ENCODE assay signal across 15 mouse cellular contexts in genomic region chr11:97445999-97446511, GRCm38 (mm10). TPM values are rescaled to one million over a fixed set of nuclear protein-coding genes. Genes with fewer than 3 reads are reported as not detected.
DNase-seq lines count a peak whose midpoint lies in the region; ATAC-seq and TF ChIP-seq lines count a peak whose summit lies in the region.
"Had no signal": no experiment of that assay in that cellular context is flagged by ENCODE, and none has a peak within 500 bp of the region (broad histone marks: within the 10 kb centered on the region; RNA-seq: fewer than 3 reads in every experiment).

No protein-coding gene starts in this region.

- peak overlapping the region; percentile 63 for H3K27ac ChIP-seq in hindbrain, embryonic 10.5 days
- no peak overlapping the region for H3K27ac ChIP-seq in hindbrain, postnatal 0 days
- H3K27ac ChIP-seq in bone marrow, adult 2 months (ENCODE audit: control insufficient read depth, insufficient read depth, low read depth, low read length, poor library complexity), result peak overlapping the region; percentile 92
- H3K27ac ChIP-seq in intestine, embryonic 16.5 days (ENCODE audit: low read length), result no peak overlapping the region
- H3K27ac ChIP-seq in kidney, adult 2 months (ENCODE audit: insufficient read depth, low read depth, low read length), result no peak overlapping the region

- no peaks in the 10 kb centered on the region for H3K9me3 ChIP-seq in hindbrain, embryonic 10.5 days
- H3K9me3 ChIP-seq in hindbrain, postnatal 0 days (ENCODE audit: low read length), result no peaks in the 10 kb centered on the region
- H3K9me3 ChIP-seq in intestine, embryonic 16.5 days (ENCODE audit: control insufficient read depth, low read length), result no peaks in the 10 kb centered on the region
- H3K9me3 ChIP-seq: forebrain, embryonic 12.5 days had no signal

- 62% methylated on average over 4 of the region's 4 CpGs for WGBS in hindbrain, embryonic 10.5 days
- 59% methylated on average over 4 of the region's 4 CpGs for WGBS in hindbrain, postnatal 0 days
- WGBS in bone marrow, adult 2 months, result 56% methylated on average over 4 of the region's 4 CpGs
- 50% methylated on average over 4 of the region's 4 CpGs for WGBS in intestine, embryonic 16.5 days
- WGBS in kidney, adult 2 months, result 82% methylated on average over 4 of the region's 4 CpGs

- no peak for ATAC-seq in hindbrain, postnatal 0 days
- ATAC-seq in intestine, embryonic 16.5 days, result peak; percentile 29
- peak; percentile 77 for ATAC-seq in megakaryocyte-erythroid progenitor cell, adult 5-6 weeks (replicated peaks; ENCODE audit: low FRiP score, low TSS enrichment, poor library complexity, severe bottlenecking)

- H3K4me3 ChIP-seq in hindbrain, embryonic 10.5 days, result no peak overlapping the region
- H3K4me3 ChIP-seq in hindbrain, postnatal 0 days (ENCODE audit: low read length), result no peak overlapping the region
- H3K4me3 ChIP-seq in bone marrow, adult 2 months (replicated peaks; ENCODE audit: control insufficient read depth, low read depth, low read length), result peak overlapping the region; percentile 4
- no peak overlapping the region for H3K4me3 ChIP-seq in intestine, embryonic 16.5 days (ENCODE audit: low read length)
- H3K4me3 ChIP-seq in kidney, adult 2 months (ENCODE audit: insufficient read depth, low read depth, low read length), result no peak overlapping the region
- H3K4me3 ChIP-seq: forebrain, embryonic 12.5 days had no signal

- peaks cover 53% of the 10 kb centered on the region for H3K4me1 ChIP-seq in hindbrain, embryonic 10.5 days (replicated peaks)
- peaks cover 18% of the 10 kb centered on the region for H3K4me1 ChIP-seq in hindbrain, postnatal 0 days (ENCODE audit: insufficient read depth, low read length)
- H3K4me1 ChIP-seq in bone marrow, adult 2 months (ENCODE audit: control insufficient read depth, insufficient read depth, low read length), result peaks cover 19% of the 10 kb centered on the region
- H3K4me1 ChIP-seq in intestine, embryonic 16.5 days (ENCODE audit: control insufficient read depth, insufficient read depth, low read length), result peaks cover 40% of the 10 kb centered on the region
- peaks cover 10% of the 10 kb centered on the region for H3K4me1 ChIP-seq in kidney, adult 2 months (ENCODE audit: control insufficient read depth, insufficient read depth, low read length)

- H3K27me3 ChIP-seq in hindbrain, embryonic 10.5 days (ENCODE audit: insufficient read depth, poor library complexity, severe bottlenecking), result peaks cover 34% of the 10 kb centered on the region
- no peaks in the 10 kb centered on the region for H3K27me3 ChIP-seq in hindbrain, postnatal 0 days (ENCODE audit: insufficient read depth, low read length)
- H3K27me3 ChIP-seq in intestine, embryonic 16.5 days (replicated peaks; ENCODE audit: control insufficient read depth, insufficient read depth, low read length), result no peaks in the 10 kb centered on the region
- no peaks in the 10 kb centered on the region for H3K27me3 ChIP-seq in kidney, adult 2 months (replicated peaks; ENCODE audit: control insufficient read depth, insufficient read depth, low read length)

- peak; percentile 23; the same call in 1 of the 2 replicates for TF ChIP-seq POLR2A in bone marrow, adult 2 months (IDR thresholded peaks at IDR 0.05; ENCODE audit: borderline replicate concordance, control insufficient read depth, low read depth, low read length)
- TF ChIP-seq POLR2A in kidney, adult 2 months (IDR thresholded peaks at IDR 0.05; ENCODE audit: low read depth, low read length), result no peak

- H3K9ac ChIP-seq in hindbrain, postnatal 0 days (replicated peaks; ENCODE audit: low read length), result no peak overlapping the region
- no peak overlapping the region for H3K9ac ChIP-seq in intestine, embryonic 16.5 days (ENCODE audit: low read depth, low read length)
- H3K9ac ChIP-seq: forebrain, embryonic 12.5 days had no signal

- H3K4me2 ChIP-seq in hindbrain, postnatal 0 days (ENCODE audit: low read depth, low read length), result no peak overlapping the region
- H3K4me2 ChIP-seq in intestine, embryonic 16.5 days (ENCODE audit: low read depth, low read length), result no peak overlapping the region
- H3K4me2 ChIP-seq: forebrain, embryonic 12.5 days had no signal

- DNase-seq in hindbrain, embryonic 10.5 days (ENCODE audit: low spot score), result no peak
- no peak for DNase-seq in hindbrain, postnatal 0 days (ENCODE audit: low spot score)
- DNase-seq in ovary, adult 18-20 months (ENCODE audit: low spot score), result no peak
- no peak for DNase-seq in kidney, adult 2 months
- DNase-seq: kidney, adult 11 months; lung, adult 2 months had no signal

- peaks cover 35% of the 10 kb centered on the region for H3K36me3 ChIP-seq in hindbrain, embryonic 10.5 days
- peaks cover 27% of the 10 kb centered on the region for H3K36me3 ChIP-seq in hindbrain, postnatal 0 days (ENCODE audit: insufficient read depth, low read length)
- H3K36me3 ChIP-seq in intestine, embryonic 16.5 days (ENCODE audit: control insufficient read depth, insufficient read depth, low read length), result no peaks in the 10 kb centered on the region; the same call in none of the 2 replicates
- no peaks in the 10 kb centered on the region for H3K36me3 ChIP-seq in kidney, adult 2 months (ENCODE audit: control insufficient read depth, insufficient read depth, low read length)
- H3K36me3 ChIP-seq: forebrain, embryonic 12.5 days had no signal

- TF ChIP-seq CTCF in hindbrain, postnatal 0 days (IDR thresholded peaks at IDR 0.05; ENCODE audit: low read depth), result no peak
- TF ChIP-seq CTCF in bone marrow, adult 2 months (IDR thresholded peaks at IDR 0.05; ENCODE audit: control insufficient read depth, insufficient read depth, low read length), result no peak
- no peak for TF ChIP-seq CTCF in kidney, adult 2 months (conservative IDR thresholded peaks at IDR 0.05; ENCODE audit: insufficient read depth, insufficient read length, low read depth, low read length)

RNA-seq across cellular contexts. Expression of gene Arhgap23, which starts 30.7 kb away (rescaled TPM):
- polyA plus RNA-seq in hindbrain, embryonic 10.5 days (2016; fragmentation: Nextera tagmentation; extraction: Ambion mirVana), result 2.7 and 4.0 TPM in 2 replicates
- 75.2 and 86.8 TPM in 2 replicates for total RNA-seq in hindbrain, postnatal 0 days (2014; rRNA removed)
- 7.3 and 7.7 TPM in 2 replicates for polyA plus RNA-seq in hindbrain, postnatal 0 days (2015; fragmentation: Nextera tagmentation; extraction: Ambion mirVana)
- polyA plus RNA-seq in bone marrow, adult 2 months (2011; ENCODE audit: insufficient read depth, insufficient read length, low replicate concordance, missing spikeins), result 32.9 and 39.9 TPM in 2 replicates
- polyA plus RNA-seq in intestine, embryonic 16.5 days (2015; fragmentation: Nextera tagmentation; extraction: Ambion mirVana), result 2.7 and 3.0 TPM in 2 replicates
- total RNA-seq in megakaryocyte-erythroid progenitor cell, adult 5-6 weeks (2014; fragmentation: Nextera tagmentation), result 18.4 and 22.3 TPM in 2 replicates
- 3.9 and 14.5 TPM in 2 replicates for total RNA-seq in megakaryocyte-erythroid progenitor cell, adult 5-6 weeks (2017)
- 14.9 and 17.1 TPM in 2 replicates for polyA plus RNA-seq in kidney, adult 2 months (2012; rRNA removed)

RNA-seq across cellular contexts. Expression of gene 4933428G20Rik, which starts 54.1 kb away (rescaled TPM):
- polyA plus RNA-seq in hindbrain, embryonic 10.5 days (2016; fragmentation: Nextera tagmentation; extraction: Ambion mirVana), result 0.59 and 0.66 TPM in 2 replicates
- total RNA-seq in hindbrain, postnatal 0 days (2014; rRNA removed), result 0.43 TPM in 1 of 2 replicates, not detected in the other
- 0.48 and 1.1 TPM in 2 replicates for polyA plus RNA-seq in hindbrain, postnatal 0 days (2015; fragmentation: Nextera tagmentation; extraction: Ambion mirVana)
- not detected in 2 replicates for polyA plus RNA-seq in bone marrow, adult 2 months (2011; ENCODE audit: insufficient read depth, insufficient read length, low replicate concordance, missing spikeins)
- polyA plus RNA-seq in intestine, embryonic 16.5 days (2015; fragmentation: Nextera tagmentation; extraction: Ambion mirVana), result 0.18 and 0.45 TPM in 2 replicates
- total RNA-seq in megakaryocyte-erythroid progenitor cell, adult 5-6 weeks (2014; fragmentation: Nextera tagmentation), result not detected in 2 replicates
- not detected in 2 replicates for total RNA-seq in megakaryocyte-erythroid progenitor cell, adult 5-6 weeks (2017)
- polyA plus RNA-seq in kidney, adult 2 months (2012; rRNA removed), result not detected in 2 replicates
- total RNA-seq: granulocyte monocyte progenitor cell, adult 5-6 weeks; left cerebral cortex, adult 18-20 months; midbrain, postnatal 0 days had no signal
- polyA plus RNA-seq: small intestine, adult 2 months; urinary bladder, adult 2 months had no signal

Comparison
In these comparisons a context has a peak if more than half of its experiments do, and no peak if none do; other contexts are left out.
1. H3K27ac ChIP-seq: peak in hindbrain, embryonic 10.5 days (single experiment) and bone marrow, adult 2 months (single experiment); none in hindbrain, postnatal 0 days (single experiment), intestine, embryonic 16.5 days (single experiment) and kidney, adult 2 months (single experiment).